Mouse (Mus musculus) myocyte (in vitro differentiated cells): ENCODE measurements around the gene Gm49337. TPM values are rescaled to one million over a fixed set of nuclear protein-coding genes. Genes with fewer than 3 reads are reported as not detected.
A peak's percentile ranks its signal among the peaks of the same experiment; 100 is the strongest.

Source experiments
- H3K27me3 ChIP-seq: one replicate; pipeline ENCODE4 v1.6.1; 2011; ENCODE audit not compliant: control insufficient read depth, insufficient read depth, insufficient read length
- H3K36me3 ChIP-seq: one replicate; pipeline ENCODE4 v1.6.1; 2011; ENCODE audit not compliant: control insufficient read depth, insufficient read depth
- H3K4me2 ChIP-seq: one replicate; pipeline ENCODE4 v1.6.1; 2011; ENCODE audit warnings: low read depth, control low read depth
- H3K4me3 ChIP-seq: one replicate; pipeline ENCODE4 v1.5.1; 2011; ENCODE audit warnings: mild to moderate bottlenecking, control low read depth, moderate library complexity
- H3K79me2 ChIP-seq: one replicate; pipeline ENCODE4 v1.6.1; 2011; ENCODE audit not compliant: control insufficient read depth, insufficient read depth
- H3ac ChIP-seq: one replicate; pipeline ENCODE4 v1.6.1; 2011; ENCODE audit not compliant: control insufficient read depth, insufficient read length
- CEBPB ChIP-seq: IDR thresholded peaks from 2 replicates; pipeline ENCODE4 v1.6.1; 2011; ENCODE audit warnings: mild to moderate bottlenecking, moderate library complexity; ENCODE audit not compliant: poor library complexity, insufficient read depth, severe bottlenecking
- E2F4 ChIP-seq: IDR thresholded peaks from one replicate; pipeline ENCODE4 v1.6.1; 2011; ENCODE audit warnings: mild to moderate bottlenecking, control low read depth, moderate library complexity; ENCODE audit not compliant: insufficient read depth
- MAX ChIP-seq: IDR thresholded peaks from one replicate; pipeline ENCODE4 v1.6.1; 2011; ENCODE audit warnings: low read depth, mild to moderate bottlenecking, control low read depth
- MYOD1 ChIP-seq, 3 experiments: IDR thresholded peaks; one replicate each; pipeline ENCODE4 v1.6.1; 2011; ENCODE audit warnings: control low read depth in 2 of 3, low read depth in 2 of 3, mild to moderate bottlenecking in 2 of 3, moderate library complexity in 1 of 3; ENCODE audit not compliant: insufficient read length in 2 of 3, control insufficient read depth in 1 of 3
- MYOG ChIP-seq, 3 experiments: IDR thresholded peaks; one replicate each; pipeline ENCODE4 v1.6.1; 2011; ENCODE audit warnings: control low read depth in 2 of 3, low read depth in 2 of 3, mild to moderate bottlenecking in 2 of 3; ENCODE audit not compliant: insufficient read length in 2 of 3, control insufficient read depth in 1 of 3, insufficient read depth in 1 of 3
- POLR2A ChIP-seq: IDR thresholded peaks from one replicate; pipeline ENCODE4 v1.6.1; 2011; ENCODE audit warnings: low read depth, mild to moderate bottlenecking, control low read depth, moderate library complexity; ENCODE audit not compliant: insufficient read length
- POLR2AphosphoS2 ChIP-seq: IDR thresholded peaks from one replicate; pipeline ENCODE4 v1.6.1; 2011; ENCODE audit warnings: low read depth, control low read depth; ENCODE audit not compliant: insufficient read length
- REST ChIP-seq: IDR thresholded peaks from one replicate; pipeline ENCODE4 v1.6.1; 2011; ENCODE audit warnings: mild to moderate bottlenecking, control low read depth, moderate library complexity; ENCODE audit not compliant: insufficient read depth, insufficient read length
- SRF ChIP-seq: IDR thresholded peaks from one replicate; pipeline ENCODE4 v1.6.1; 2011; ENCODE audit warnings: low read depth; ENCODE audit not compliant: control insufficient read depth, insufficient read length
- TCF12 ChIP-seq: IDR thresholded peaks from one replicate; pipeline ENCODE4 v1.6.1; 2011; ENCODE audit warnings: mild to moderate bottlenecking, control low read depth; ENCODE audit not compliant: poor library complexity, insufficient read depth, severe bottlenecking
- TCF3 ChIP-seq: IDR thresholded peaks from one replicate; pipeline ENCODE4 v1.6.1; 2011; ENCODE audit warnings: low read depth, control low read depth; ENCODE audit not compliant: insufficient read length
- USF1 ChIP-seq: IDR thresholded peaks from one replicate; pipeline ENCODE4 v1.6.1; 2011; ENCODE audit warnings: low read depth, mild to moderate bottlenecking, control low read depth, moderate library complexity
- polyA plus RNA-seq: library from polyadenylated mRNA; unstranded; fragments of >200 nt; fragmentation: generic; extraction: Trizol; gene quantifications from one replicate; pipeline ENCODE4 v1.2.1, GENCODE M21; 2012; ENCODE audit warnings: missing spikeins

The Gm49337 gene
- polyA plus RNA-seq, result not detected

DNA sequence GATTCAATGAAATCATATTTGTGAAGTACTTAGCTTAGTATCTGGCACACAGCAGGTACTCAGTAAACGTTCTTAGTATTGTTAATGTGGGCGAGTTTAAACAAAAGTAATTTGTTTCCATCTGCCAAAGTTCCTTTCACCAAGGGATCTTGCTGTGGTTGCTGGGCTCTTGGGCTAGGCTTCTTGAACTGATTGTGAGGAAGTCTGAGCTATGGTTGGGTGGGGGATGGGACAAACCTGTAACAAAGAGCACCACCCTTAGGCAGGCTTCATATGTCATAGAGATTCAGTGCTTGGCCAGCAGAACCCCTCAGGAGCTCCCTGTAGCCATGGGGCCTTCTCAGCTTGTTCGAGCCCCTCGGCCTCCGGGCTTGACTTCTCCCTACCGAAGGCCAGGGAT, at the start of gene Gm49337, which contains the start of gene 1700042G07Rik:
Gene Gm49337 (plus strand): TSS at position 313 of the 400 bp plus-strand sequence.
Gene 1700042G07Rik (plus strand): TSS at position 301 of the 400 bp plus-strand sequence.
- Histone ChIP-seq H3ac (no peak within 1 kb of the TSS), H3K4me3 (no peak within 1 kb of the TSS), H3K36me3 (no peaks in the 10 kb centered on the region), H3K27me3 (no peaks in the 10 kb centered on the region), H3K79me2 (no peaks in the 10 kb centered on the region), H3K4me2 (peak within 1 kb of the TSS; percentile 42)
- TF ChIP-seq MYOG (IDR thresholded peaks at IDR 0.05; ENCODE audit: control insufficient read depth in 1 of 3, insufficient read depth in 1 of 3, insufficient read length in 2 of 3, low read depth in 2 of 3) (no peak), E2F4 (no peak), CEBPB (no peak), TCF3 (no peak), USF1 (no peak), MYOD1 (IDR thresholded peaks at IDR 0.05; ENCODE audit: control insufficient read depth in 1 of 3, insufficient read length in 2 of 3, low read depth in 2 of 3) (no peak), POLR2A (no peak)

DNA sequence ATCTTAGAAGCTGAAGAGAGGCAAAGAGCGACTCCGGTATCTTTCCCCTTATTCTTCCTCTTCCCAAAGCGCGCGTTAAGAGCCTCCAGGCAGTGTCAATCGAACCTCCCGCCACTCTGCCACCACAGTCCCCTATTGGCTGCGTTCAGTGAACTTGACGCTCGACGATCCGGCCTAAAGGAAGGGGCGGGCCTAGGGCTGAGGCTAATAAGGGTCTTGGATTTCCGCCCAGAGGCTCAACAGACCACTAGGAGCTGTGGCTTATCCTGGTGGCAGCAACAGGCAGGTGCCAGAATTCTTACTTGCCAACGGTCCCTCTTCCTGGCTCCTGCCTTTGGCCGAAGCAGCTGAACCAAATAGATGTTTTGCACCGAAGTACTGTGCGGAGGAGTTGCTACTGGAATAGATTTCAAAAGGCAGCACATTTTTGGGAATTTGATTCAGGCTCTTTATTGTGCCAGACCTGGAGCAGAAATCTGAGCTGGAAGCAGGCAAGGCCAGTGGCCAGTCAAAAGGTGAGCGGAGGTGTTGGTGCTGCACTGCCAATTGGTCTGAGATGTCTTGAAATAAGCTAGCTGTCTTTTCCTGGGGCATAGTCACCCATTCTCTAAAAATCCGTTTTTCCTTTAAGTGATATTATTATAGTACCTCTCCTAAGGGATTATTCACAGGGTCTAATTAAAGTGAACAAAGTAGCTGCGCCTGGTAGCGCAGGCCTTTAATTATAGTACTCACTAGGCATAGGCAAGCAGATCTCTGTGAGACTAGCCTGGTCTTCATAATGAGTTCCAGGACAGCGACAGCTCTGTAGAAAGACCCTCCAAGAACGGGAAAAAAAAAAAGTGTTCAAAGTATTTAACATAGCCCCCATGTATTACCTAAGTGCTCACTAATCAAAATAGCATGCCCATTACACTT, 49.3 kb upstream of the Gm49337 start, which contains the start of the genes Rad54l and Pomgnt1:
Gene Rad54l (minus strand): TSS at position 89 of the 918 bp plus-strand sequence.
Gene Pomgnt1 (plus strand): TSS at position 239 of the 918 bp plus-strand sequence.
- no peak for TF ChIP-seq TCF12
- peak; percentile 67 for TF ChIP-seq POLR2A
- peak; percentile 93 for TF ChIP-seq SRF
- TF ChIP-seq USF1, result no peak
- TF ChIP-seq CEBPB, result no peak
- peak in 1 of 3 experiments; percentile 22 for TF ChIP-seq MYOD1 (IDR thresholded peaks at IDR 0.05; ENCODE audit: control insufficient read depth in 1 of 3, insufficient read length in 2 of 3, low read depth in 2 of 3)
- peak; percentile 94 for TF ChIP-seq E2F4
- no peak for TF ChIP-seq MYOG (IDR thresholded peaks at IDR 0.05; ENCODE audit: control insufficient read depth in 1 of 3, insufficient read depth in 1 of 3, insufficient read length in 2 of 3, low read depth in 2 of 3)
- TF ChIP-seq POLR2AphosphoS2, result no peak
- no peak for TF ChIP-seq REST
- Histone ChIP-seq H3K36me3 (no peaks in the 10 kb centered on the region), H3ac (no peak within 1 kb of the TSS), H3K27me3 (no peaks in the 10 kb centered on the region), H3K79me2 (peaks cover 3% of the 10 kb centered on the region), H3K4me3 (peak within 1 kb of the TSS; percentile 44), H3K4me2 (peak within 1 kb of the TSS; percentile 100)

DNA sequence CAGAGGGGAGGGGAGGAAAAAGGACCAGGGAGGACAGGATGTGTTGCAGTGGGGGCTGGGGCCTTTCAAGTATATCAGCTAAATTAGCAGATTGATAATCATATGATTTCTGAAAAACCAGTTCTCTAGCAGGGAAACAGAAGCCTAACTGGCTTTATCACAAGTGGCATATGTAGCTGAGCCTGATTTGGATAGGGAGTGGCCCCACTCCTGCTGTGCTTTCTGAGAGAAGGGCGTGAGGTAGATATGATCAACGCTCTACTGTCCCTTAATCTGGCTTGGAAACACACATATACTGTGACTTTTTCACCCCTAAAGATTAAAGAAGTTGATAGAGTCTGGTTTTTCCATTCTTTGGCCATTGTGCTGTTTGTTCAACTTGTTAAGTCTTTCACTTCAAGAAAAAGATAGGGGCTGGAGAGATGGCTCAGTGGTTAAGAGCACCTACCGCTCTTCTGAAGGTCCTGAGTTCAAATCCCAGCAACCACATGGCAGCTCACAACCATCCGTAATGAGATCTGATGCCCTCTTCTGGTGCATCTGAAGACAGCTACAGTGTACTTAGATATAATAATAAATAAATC, 47.3 kb upstream of the Gm49337 start:
- peaks cover 3% of the 10 kb centered on the region for H3K79me2 ChIP-seq
- no peak overlapping the region for H3ac ChIP-seq
- H3K4me3 ChIP-seq, result no peak overlapping the region
- no peaks in the 10 kb centered on the region for H3K27me3 ChIP-seq
- H3K36me3 ChIP-seq, result no peaks in the 10 kb centered on the region
- TF ChIP-seq MYOD1 (IDR thresholded peaks at IDR 0.05; ENCODE audit: control insufficient read depth in 1 of 3, insufficient read length in 2 of 3, low read depth in 2 of 3) (no peak), POLR2A (no peak), MAX (no peak), TCF12 (no peak), E2F4 (no peak), TCF3 (no peak), SRF (no peak), MYOG (IDR thresholded peaks at IDR 0.05; ENCODE audit: control insufficient read depth in 1 of 3, insufficient read depth in 1 of 3, insufficient read length in 2 of 3, low read depth in 2 of 3) (no peak), USF1 (no peak), POLR2AphosphoS2 (no peak), REST (no peak), CEBPB (no peak)
- H3K4me2 ChIP-seq, result no peak overlapping the region

DNA sequence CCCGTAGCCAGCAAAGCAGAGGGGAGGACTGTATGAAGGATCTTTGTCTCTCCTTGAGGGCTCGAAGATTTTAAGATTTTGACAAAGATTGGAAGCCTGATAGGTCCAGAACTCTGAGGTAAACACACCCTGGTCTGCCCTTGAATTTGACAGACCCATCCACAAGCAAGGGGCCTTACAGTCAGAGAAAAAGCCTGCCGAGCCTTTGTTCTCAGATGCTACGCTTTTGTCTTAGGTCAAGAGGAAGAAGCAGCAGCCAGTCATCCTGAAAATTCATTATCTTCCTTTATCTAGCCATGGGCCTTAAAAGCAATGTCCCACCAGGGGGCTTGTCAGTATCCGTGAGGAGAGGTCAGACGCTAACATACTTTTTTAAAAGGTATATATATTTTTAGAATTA, 45.2 kb upstream of the Gm49337 start:
- Histone ChIP-seq H3K4me2 (no peak overlapping the region), H3ac (no peak overlapping the region), H3K4me3 (no peak overlapping the region), H3K36me3 (no peaks in the 10 kb centered on the region), H3K27me3 (no peaks in the 10 kb centered on the region), H3K79me2 (no peaks in the 10 kb centered on the region)
- TF ChIP-seq REST (no peak), CEBPB (no peak), TCF12 (no peak), TCF3 (no peak), POLR2A (no peak), MAX (no peak), MYOD1 (IDR thresholded peaks at IDR 0.05; ENCODE audit: control insufficient read depth in 1 of 3, insufficient read length in 2 of 3, low read depth in 2 of 3) (no peak), SRF (no peak), USF1 (no peak), E2F4 (no peak), POLR2AphosphoS2 (no peak), MYOG (IDR thresholded peaks at IDR 0.05; ENCODE audit: control insufficient read depth in 1 of 3, insufficient read depth in 1 of 3, insufficient read length in 2 of 3, low read depth in 2 of 3) (no peak)
